Mouse (Mus musculus) macrophage (primary cell): ENCODE data around the gene Efemp2. TPM values are rescaled to one million over a fixed set of nuclear protein-coding genes. Genes with fewer than 3 reads are reported as not detected.
A peak's percentile ranks its signal among the peaks of the same experiment; 100 is the strongest.

Source experiments
- H3K27ac ChIP-seq: fragments of 350-480 bp; formaldehyde crosslinking; 2 replicates; pipeline ENCODE4 v1.9.0; 2021
- H3K36me3 ChIP-seq: fragments of 350-480 bp; formaldehyde crosslinking; 2 replicates; pipeline ENCODE4 v1.9.0; 2021; ENCODE audit errors: inconsistent target
- H3K4me3 ChIP-seq: fragments of 350-480 bp; formaldehyde crosslinking; 2 replicates; pipeline ENCODE4 v1.9.0; 2021; ENCODE audit errors: inconsistent target
- H3K79me2 ChIP-seq: fragments of 350-480 bp; formaldehyde crosslinking; 2 replicates; pipeline ENCODE4 v1.9.0; 2021; ENCODE audit errors: inconsistent target
- WGBS: methylation state at CpG from one replicate; pipeline ENCODE4 v1.1.7; 2026; ENCODE audit warnings: inconsistent platforms; ENCODE audit not compliant: missing documents; 5-methylcytosine and 5-hydroxymethylcytosine counted together
- polyA plus RNA-seq: library from polyadenylated mRNA; stranded (reverse); fragments of 250-400 nt; gene quantifications from 3 replicates; pipeline ENCODE4 v1.2.4, GENCODE M21; 2018; ENCODE audit warnings: inconsistent platforms

Efemp2 gene
- polyA plus RNA-seq, 1 experiment from 2014 or later = 6.8 TPM

GRCm38 (mm10) chr19:5444371-5444908 is 29.3 kb upstream of the Efemp2 start:
- H3K4me3 ChIP-seq = no peak overlapping the region
- 40% methylated on average over 9 of the region's 9 CpGs for WGBS
- no peak overlapping the region for H3K27ac ChIP-seq
- no peaks in the 10 kb centered on the region for H3K36me3 ChIP-seq
- no peaks in the 10 kb centered on the region for H3K79me2 ChIP-seq

DNA sequence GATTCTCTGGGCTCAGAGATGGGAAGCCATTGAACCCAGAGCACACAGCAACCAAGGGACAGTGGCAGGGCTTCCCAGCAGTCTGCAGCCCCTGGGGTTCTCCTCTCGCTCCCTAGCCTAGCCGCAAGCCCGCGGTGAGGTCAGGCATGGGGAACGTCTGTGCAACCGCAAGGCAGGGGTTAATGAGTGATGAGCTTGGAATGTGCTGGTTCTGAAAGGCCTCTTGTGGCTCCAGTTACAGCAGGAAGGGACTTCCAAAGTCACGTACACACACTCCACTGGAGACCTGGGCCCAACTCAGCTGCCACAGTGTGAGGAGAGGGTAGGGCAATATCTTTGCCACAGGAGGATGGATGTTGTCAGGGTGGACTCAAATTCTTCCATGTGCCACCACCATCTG is 28.8 kb upstream of the Efemp2 start:
- H3K36me3 ChIP-seq = no peaks in the 10 kb centered on the region
- no peak overlapping the region for H3K4me3 ChIP-seq
- no peaks in the 10 kb centered on the region for H3K79me2 ChIP-seq
- H3K27ac ChIP-seq = no peak overlapping the region
- WGBS = 71% methylated on average over 7 of the region's 7 CpGs

DNA sequence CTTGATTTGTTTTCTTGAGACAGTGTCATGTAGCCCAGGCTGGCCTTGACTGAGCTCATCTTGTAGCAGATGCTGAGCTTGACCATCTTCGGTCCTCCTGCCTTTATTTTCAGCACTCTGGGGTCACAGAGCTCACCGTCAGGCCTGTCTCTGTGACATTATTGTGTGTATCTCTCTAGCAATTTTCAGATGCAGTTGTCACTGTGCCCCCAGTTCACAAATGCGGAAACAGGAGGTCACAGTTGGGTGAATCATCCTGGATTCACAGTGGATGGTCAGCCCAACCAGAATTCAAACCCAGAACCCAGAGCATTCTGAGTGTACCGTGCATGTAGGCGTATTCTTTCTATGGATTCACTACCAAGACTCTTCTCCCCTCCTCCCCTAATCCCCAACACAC is 28.0 kb upstream of the Efemp2 start:
- WGBS = 93% methylated on average over 5 of the region's 5 CpGs
- H3K4me3 ChIP-seq = no peak overlapping the region
- H3K36me3 ChIP-seq = no peaks in the 10 kb centered on the region
- no peak overlapping the region for H3K27ac ChIP-seq
- no peaks in the 10 kb centered on the region for H3K79me2 ChIP-seq

- Histone ChIP-seq H3K4me3 (peak within 1 kb of the TSS; percentile 37), H3K27ac (no peak within 1 kb of the TSS), H3K36me3 (no peaks in the 10 kb centered on the region), H3K79me2 (no peaks in the 10 kb centered on the region)
- WGBS = 2% methylated on average over 70 of the region's 70 CpGs
Observed at GRCm38 (mm10) chr19:5447515-5448353, 26.0 kb upstream of the Efemp2 start, which contains the start of gene Fosl1. Fosl1 (plus strand) TSS chr19:5447547.

DNA sequence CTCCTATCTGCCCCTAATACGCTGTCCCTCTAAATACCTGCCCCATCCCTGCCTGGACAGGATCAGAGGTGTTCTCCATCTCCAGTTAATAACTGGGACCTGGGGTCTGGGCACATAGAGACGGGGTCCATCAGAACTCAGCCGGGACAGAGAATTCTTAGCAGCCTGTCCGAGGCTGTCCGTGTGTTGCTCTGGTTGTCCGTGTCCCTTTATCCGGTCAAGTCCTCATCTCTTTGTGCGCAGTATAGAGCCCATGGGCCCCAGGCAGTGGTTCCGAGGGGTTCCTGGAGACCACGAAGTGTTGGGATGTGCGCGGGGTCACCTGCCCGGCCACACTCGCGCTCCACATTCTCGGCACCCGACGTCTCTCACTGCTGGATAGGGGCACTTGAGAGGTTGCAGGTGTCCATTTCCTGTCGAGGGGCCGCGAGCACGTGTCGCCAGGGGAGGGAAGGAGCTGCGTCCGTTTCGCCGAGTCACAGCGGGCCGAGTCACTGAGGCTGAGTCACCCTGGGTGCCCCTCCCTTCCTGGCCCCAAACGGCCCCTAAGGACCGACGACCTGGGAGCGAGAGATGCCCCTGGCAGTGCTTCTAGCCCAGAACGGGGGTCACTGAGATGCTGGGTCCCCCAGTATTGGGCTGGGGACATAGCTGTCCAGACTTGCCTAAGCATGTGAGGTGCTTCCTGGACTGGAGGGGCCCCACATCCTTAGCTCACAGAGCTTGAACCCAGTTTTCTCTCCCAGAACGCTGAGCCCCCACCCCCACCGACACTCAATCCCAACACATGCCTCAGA is 25.2 kb upstream of the Efemp2 start:
- no peak overlapping the region for H3K27ac ChIP-seq
- WGBS = 11% methylated on average over 31 of the region's 36 CpGs
- no peak overlapping the region for H3K4me3 ChIP-seq
- H3K36me3 ChIP-seq = no peaks in the 10 kb centered on the region
- no peaks in the 10 kb centered on the region for H3K79me2 ChIP-seq

DNA sequence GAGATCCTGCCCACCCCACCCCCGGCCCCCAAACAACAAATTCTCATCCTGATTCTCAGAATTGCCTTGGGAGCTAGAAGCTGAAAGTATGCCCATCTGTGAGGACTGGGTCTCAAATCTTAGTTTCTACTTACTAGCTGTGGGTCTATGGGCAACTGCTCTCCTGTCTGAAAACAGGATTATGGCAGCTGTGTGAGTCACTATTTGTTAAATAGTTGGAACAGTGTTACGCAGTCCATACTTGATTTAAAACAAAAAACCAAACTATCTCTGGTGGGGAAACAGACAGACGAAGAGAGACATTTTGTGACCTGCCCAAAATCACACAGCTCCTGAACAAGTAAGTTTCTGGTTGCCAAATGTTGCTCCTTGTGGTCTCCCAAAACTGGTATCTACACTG is 24.1 kb upstream of the Efemp2 start:
- H3K36me3 ChIP-seq = no peaks in the 10 kb centered on the region
- H3K79me2 ChIP-seq = peaks cover 5% of the 10 kb centered on the region; the same call in 1 of the 2 replicates
- H3K4me3 ChIP-seq = no peak overlapping the region
- 100% methylated on average over 3 of the region's 3 CpGs for WGBS
- no peak overlapping the region for H3K27ac ChIP-seq

- H3K4me3 ChIP-seq = no peak overlapping the region
- H3K79me2 ChIP-seq = peaks cover 24% of the 10 kb centered on the region
- no peak overlapping the region for H3K27ac ChIP-seq
- H3K36me3 ChIP-seq = no peaks in the 10 kb centered on the region
- 79% methylated on average over 4 of the region's 6 CpGs for WGBS
Observed at GRCm38 (mm10) chr19:5451766-5452165, 22.0 kb upstream of the Efemp2 start.

- Histone ChIP-seq H3K27ac (no peak overlapping the region), H3K79me2 (peaks cover 24% of the 10 kb centered on the region), H3K4me3 (no peak overlapping the region), H3K36me3 (no peaks in the 10 kb centered on the region)
- WGBS = 94% methylated on average over 12 of the region's 12 CpGs
Observed at GRCm38 (mm10) chr19:5455037-5455436, 18.7 kb upstream of the Efemp2 start.

GRCm38 (mm10) chr19:5455568-5455967 is 18.2 kb upstream of the Efemp2 start:
- 85% methylated on average over 8 of the region's 8 CpGs for WGBS
- Histone ChIP-seq H3K36me3 (no peaks in the 10 kb centered on the region), H3K27ac (no peak overlapping the region), H3K4me3 (no peak overlapping the region), H3K79me2 (peaks cover 24% of the 10 kb centered on the region)

GRCm38 (mm10) chr19:5456241-5456921 is 17.4 kb upstream of the Efemp2 start:
- no peak overlapping the region for H3K27ac ChIP-seq
- peak overlapping the region; percentile 50 for H3K4me3 ChIP-seq
- 3% methylated on average over 26 of the region's 26 CpGs for WGBS
- no peaks in the 10 kb centered on the region for H3K36me3 ChIP-seq
- peaks cover 31% of the 10 kb centered on the region for H3K79me2 ChIP-seq

- Histone ChIP-seq H3K79me2 (peaks cover 36% of the 10 kb centered on the region), H3K27ac (no peak overlapping the region), H3K4me3 (peak overlapping the region; percentile 50), H3K36me3 (peaks cover 2% of the 10 kb centered on the region; the same call in 1 of the 2 replicates)
- WGBS = under 1% methylated on average over 69 of the region's 70 CpGs
Observed at GRCm38 (mm10) chr19:5456922-5457745, 16.6 kb upstream of the Efemp2 start.

DNA sequence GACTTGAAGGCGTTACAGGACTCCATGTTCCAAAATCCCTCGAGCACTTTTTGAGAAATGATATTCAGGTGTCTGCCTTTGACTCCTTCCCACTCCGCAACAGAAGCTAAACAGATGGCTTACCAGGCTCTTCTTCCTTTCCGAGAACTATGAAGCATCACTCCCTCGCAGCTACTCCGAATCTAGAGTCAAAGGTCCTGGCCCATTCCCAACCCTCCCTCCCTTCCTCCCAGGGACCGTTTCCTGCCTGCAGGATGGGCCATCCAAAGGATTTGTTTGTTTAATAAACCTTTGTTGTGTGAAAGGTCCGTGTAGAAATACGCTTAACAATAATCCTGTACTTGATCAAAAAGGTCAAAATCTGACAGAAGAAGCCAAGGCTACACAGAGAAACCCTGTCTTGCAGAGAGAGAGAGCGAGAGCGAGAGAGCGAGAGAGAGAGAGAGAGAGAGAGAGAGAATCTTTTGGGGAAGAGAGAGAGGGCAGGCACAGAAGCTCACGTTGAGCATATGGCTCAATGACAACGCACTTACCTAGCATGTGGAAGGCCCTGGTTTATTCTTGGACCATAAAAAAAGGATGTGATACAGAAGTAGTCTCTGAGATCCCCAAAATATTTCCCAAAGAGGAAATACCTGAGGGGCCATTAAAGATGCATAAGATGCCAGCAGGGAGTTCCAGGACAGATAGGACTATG is 15.9 kb upstream of the Efemp2 start, which contains the start of gene Ccdc85b:
TSS of gene Ccdc85b (minus strand) at position 149 of the 697 bp plus-strand sequence.
- Histone ChIP-seq H3K4me3 (peak within 1 kb of the TSS; percentile 50), H3K36me3 (peaks cover 9% of the 10 kb centered on the region), H3K27ac (no peak within 1 kb of the TSS), H3K79me2 (peaks cover 36% of the 10 kb centered on the region)
- 18% methylated on average over 13 of the region's 14 CpGs for WGBS

DNA sequence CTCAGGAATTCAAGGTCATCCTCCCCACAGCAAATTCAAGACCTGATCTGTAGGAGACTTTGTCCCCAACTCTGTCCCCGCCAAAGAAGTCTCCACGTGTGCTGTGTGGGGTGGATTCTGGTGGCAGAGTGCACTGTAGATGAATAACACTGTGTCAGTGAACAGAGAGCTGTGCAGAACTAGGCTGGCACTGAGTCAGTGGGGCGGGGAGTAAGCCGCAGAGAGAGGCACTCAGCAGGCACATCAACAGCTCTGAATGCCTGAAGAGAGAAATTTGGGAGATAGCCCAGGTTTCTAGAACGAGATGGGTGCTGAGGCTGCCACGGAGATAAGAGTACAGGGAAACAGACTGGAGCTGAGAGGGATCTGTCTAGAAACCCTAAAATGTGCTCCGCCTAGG is 14.7 kb upstream of the Efemp2 start:
- Histone ChIP-seq H3K4me3 (no peak overlapping the region), H3K36me3 (peaks cover 21% of the 10 kb centered on the region), H3K79me2 (peaks cover 36% of the 10 kb centered on the region), H3K27ac (no peak overlapping the region)
- WGBS = 90% methylated on average over 7 of the region's 7 CpGs
